In the genomic region with DNA sequence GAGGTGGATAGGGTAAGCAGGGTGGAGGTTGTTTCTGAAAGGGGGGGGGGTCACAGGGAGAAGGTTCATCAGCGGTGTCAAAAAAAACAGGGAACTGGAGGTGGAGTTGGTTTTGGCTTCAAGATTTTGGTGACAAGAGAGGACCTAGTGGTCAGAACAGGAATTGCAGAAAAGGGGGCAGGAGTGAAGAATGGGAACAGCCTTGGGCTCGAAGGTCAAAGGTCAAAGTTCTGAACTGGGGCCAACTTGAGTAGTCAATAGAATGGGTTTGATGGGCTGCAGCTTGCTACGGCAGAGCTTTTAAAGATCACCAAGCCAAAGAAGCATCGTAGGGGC, we compare ENCODE assay signal across 13 mouse cellular contexts. TPM values are rescaled to one million over a fixed set of nuclear protein-coding genes. Genes with fewer than 3 reads are reported as not detected.
DNase-seq lines count a peak whose midpoint lies in the region; ATAC-seq and TF ChIP-seq lines count a peak whose summit lies in the region.
"Had no signal": no experiment of that assay in that cellular context is flagged by ENCODE, and none has a peak within 500 bp of the region (broad histone marks: within the 10 kb centered on the region; RNA-seq: fewer than 3 reads in every experiment).

No protein-coding gene starts in this region.

- no peak for DNase-seq in heart, adult 2 months
- DNase-seq in heart, embryonic 10.5 days (ENCODE audit: low spot score): no peak
- peak; percentile 88 for DNase-seq in midbrain, embryonic 11.5 days (ENCODE audit: low spot score, missing footprints)
- peak; percentile 15 for DNase-seq in embryo, embryonic 9.5 days (ENCODE audit: extremely low spot score)
- DNase-seq in yolk sac, embryonic 10.5 days (ENCODE audit: low spot score): peak; percentile 6
- DNase-seq in cerebellum, postnatal 25 days: no peak
- no peak for DNase-seq in gastrocnemius, postnatal 10 days
- DNase-seq: left cerebral cortex, postnatal 4 days had no signal

- peak; percentile 41 for TF ChIP-seq CTCF in heart, adult 2 months (IDR thresholded peaks at IDR 0.05)

- H3K36me3 ChIP-seq in heart, adult 2 months (ENCODE audit: control insufficient read depth, insufficient read depth, low read length): no peaks in the 10 kb centered on the region
- H3K36me3 ChIP-seq in heart, embryonic 10.5 days: no peaks in the 10 kb centered on the region
- no peaks in the 10 kb centered on the region for H3K36me3 ChIP-seq in midbrain, embryonic 11.5 days (ENCODE audit: control insufficient read depth, insufficient read depth, low read length)
- H3K36me3 ChIP-seq in midbrain, embryonic 15.5 days (replicated peaks): no peaks in the 10 kb centered on the region
- H3K36me3 ChIP-seq: midbrain, embryonic 12.5 days had no signal

- H3K27me3 ChIP-seq in heart, adult 2 months (ENCODE audit: control insufficient read depth, insufficient read depth, low read length): no peaks in the 10 kb centered on the region
- H3K27me3 ChIP-seq in heart, embryonic 10.5 days (ENCODE audit: insufficient read depth, poor library complexity, severe bottlenecking): no peaks in the 10 kb centered on the region
- no peaks in the 10 kb centered on the region for H3K27me3 ChIP-seq in midbrain, embryonic 11.5 days (ENCODE audit: control insufficient read depth, insufficient read depth, low read length)
- H3K27me3 ChIP-seq in midbrain, embryonic 15.5 days (replicated peaks): no peaks in the 10 kb centered on the region
- H3K27me3 ChIP-seq: midbrain, embryonic 12.5 days had no signal

- no peak for ATAC-seq in midbrain, embryonic 11.5 days (ENCODE audit: low FRiP score)
- no peak for ATAC-seq in midbrain, embryonic 15.5 days (replicated peaks)

- no peak overlapping the region for H3K9ac ChIP-seq in heart, adult 2 months (ENCODE audit: low read depth, low read length)
- H3K9ac ChIP-seq in midbrain, embryonic 11.5 days (ENCODE audit: low read length): no peak overlapping the region
- no peak overlapping the region for H3K9ac ChIP-seq in midbrain, embryonic 15.5 days
- H3K9ac ChIP-seq: hindbrain, embryonic 14.5 days; midbrain, embryonic 12.5 days had no signal

- no peak overlapping the region for H3K4me3 ChIP-seq in heart, adult 2 months
- H3K4me3 ChIP-seq in heart, embryonic 10.5 days: no peak overlapping the region
- H3K4me3 ChIP-seq in midbrain, embryonic 11.5 days (ENCODE audit: low read depth, low read length): no peak overlapping the region
- H3K4me3 ChIP-seq in midbrain, embryonic 15.5 days: no peak overlapping the region
- H3K4me3 ChIP-seq: erythroblast, embryonic 14.5 days; midbrain, embryonic 12.5 days had no signal

- no peaks in the 10 kb centered on the region for H3K9me3 ChIP-seq in heart, embryonic 10.5 days
- no peaks in the 10 kb centered on the region for H3K9me3 ChIP-seq in midbrain, embryonic 11.5 days (ENCODE audit: control insufficient read depth, low read length)
- no peaks in the 10 kb centered on the region for H3K9me3 ChIP-seq in midbrain, embryonic 15.5 days
- H3K9me3 ChIP-seq: midbrain, embryonic 12.5 days had no signal

- no peak for TF ChIP-seq POLR2A in heart, adult 2 months (IDR thresholded peaks at IDR 0.05; ENCODE audit: insufficient read depth, low read depth, low read length)

- H3K27ac ChIP-seq in heart, adult 2 months: no peak overlapping the region
- no peak overlapping the region for H3K27ac ChIP-seq in heart, embryonic 10.5 days
- no peak overlapping the region for H3K27ac ChIP-seq in midbrain, embryonic 11.5 days (ENCODE audit: low read depth, low read length)
- H3K27ac ChIP-seq in midbrain, embryonic 15.5 days: no peak overlapping the region
- H3K27ac ChIP-seq: hindbrain, embryonic 14.5 days; midbrain, embryonic 12.5 days had no signal

- H3K4me2 ChIP-seq in midbrain, embryonic 11.5 days: no peak overlapping the region
- H3K4me2 ChIP-seq in midbrain, embryonic 15.5 days: no peak overlapping the region
- H3K4me2 ChIP-seq: hindbrain, embryonic 14.5 days; midbrain, embryonic 12.5 days had no signal

- no peaks in the 10 kb centered on the region for H3K79me2 ChIP-seq in heart, adult 2 months (replicated peaks; ENCODE audit: control insufficient read depth, insufficient read depth, low read length)

- WGBS in heart, adult 2 months: 87% methylated on average over 4 of the region's 4 CpGs
- WGBS in heart, embryonic 10.5 days: 85% methylated on average over 4 of the region's 4 CpGs
- WGBS in midbrain, embryonic 11.5 days: 85% methylated on average over 4 of the region's 4 CpGs
- WGBS in midbrain, embryonic 15.5 days: 81% methylated on average over 4 of the region's 4 CpGs

- TF ChIP-seq EP300 in heart, adult 2 months (IDR thresholded peaks at IDR 0.05; ENCODE audit: insufficient read depth, low read depth, low read length): no peak

- intact Hi-C loops in heart, adult 2 months (cut with DNase I): no loop called here

- H3K4me1 ChIP-seq in heart, adult 2 months (ENCODE audit: control insufficient read depth, insufficient read depth, low read length): no peaks in the 10 kb centered on the region
- peaks cover 16% of the 10 kb centered on the region for H3K4me1 ChIP-seq in heart, embryonic 10.5 days
- no peaks in the 10 kb centered on the region for H3K4me1 ChIP-seq in midbrain, embryonic 11.5 days (ENCODE audit: control insufficient read depth, insufficient read depth, low read length)
- H3K4me1 ChIP-seq in midbrain, embryonic 15.5 days: no peaks in the 10 kb centered on the region
- H3K4me1 ChIP-seq: midbrain, embryonic 12.5 days had no signal

RNA-seq across cellular contexts. Expression of a gene that starts 28.1 kb away (rescaled TPM):
- 1 to 10 TPM; 1.1 to 1.2 TPM for total RNA-seq in heart, adult 2 months (2021)
- 0.84 TPM in 1 of 2 replicates, not detected in the other for polyA plus RNA-seq in heart, adult 2 months (2012; rRNA removed)
- 1.1 and 1.3 TPM in 2 replicates for polyA plus RNA-seq in heart, embryonic 10.5 days (2016; fragmentation: Nextera tagmentation; extraction: Ambion mirVana)
- polyA plus RNA-seq in midbrain, embryonic 11.5 days (2014; fragmentation: Nextera tagmentation; extraction: Ambion mirVana): 2.0 and 2.3 TPM in 2 replicates
- polyA plus RNA-seq in midbrain, embryonic 15.5 days (2015; fragmentation: Nextera tagmentation; extraction: Ambion mirVana): 2.8 and 3.8 TPM in 2 replicates
- 1 to 10 TPM; 1.1 to 1.2 TPM for total RNA-seq in gastrocnemius, postnatal 10 days (2021)
- total RNA-seq: neutrophil, adult 5-6 weeks had no signal

RNA-seq across cellular contexts. Expression of a gene that starts 28.3 kb away (rescaled TPM):
- total RNA-seq in heart, adult 2 months (2021): 10 to 100 TPM; 83.0 to 90.3 TPM
- polyA plus RNA-seq in heart, adult 2 months (2012; rRNA removed): 10.2 and 14.3 TPM in 2 replicates
- polyA plus RNA-seq in heart, embryonic 10.5 days (2016; fragmentation: Nextera tagmentation; extraction: Ambion mirVana): 139 and 334 TPM in 2 replicates
- 282 and 289 TPM in 2 replicates for polyA plus RNA-seq in midbrain, embryonic 11.5 days (2014; fragmentation: Nextera tagmentation; extraction: Ambion mirVana)
- 156 and 180 TPM in 2 replicates for polyA plus RNA-seq in midbrain, embryonic 15.5 days (2015; fragmentation: Nextera tagmentation; extraction: Ambion mirVana)
- total RNA-seq in gastrocnemius, postnatal 10 days (2021): 100 to 1,000 TPM; 129 to 153 TPM

RNA-seq across cellular contexts. Expression of a gene that starts 32.5 kb away (rescaled TPM):
- total RNA-seq in heart, adult 2 months (2021): 10 to 100 TPM; 57.1 to 57.3 TPM
- polyA plus RNA-seq in heart, adult 2 months (2012; rRNA removed): 44.1 and 69.7 TPM in 2 replicates
- 116 and 157 TPM in 2 replicates for polyA plus RNA-seq in heart, embryonic 10.5 days (2016; fragmentation: Nextera tagmentation; extraction: Ambion mirVana)
- polyA plus RNA-seq in midbrain, embryonic 11.5 days (2014; fragmentation: Nextera tagmentation; extraction: Ambion mirVana): 289 and 297 TPM in 2 replicates
- polyA plus RNA-seq in midbrain, embryonic 15.5 days (2015; fragmentation: Nextera tagmentation; extraction: Ambion mirVana): 221 and 226 TPM in 2 replicates
- total RNA-seq in gastrocnemius, postnatal 10 days (2021): 100 to 1,000 TPM in 1 of 2 experiments, 10 to 100 TPM in 1; 92.8 to 105 TPM

RNA-seq across cellular contexts. Expression of a gene that starts 32.8 kb away (rescaled TPM):
- 1 to 10 TPM; 8.4 to 8.8 TPM for total RNA-seq in heart, adult 2 months (2021)
- polyA plus RNA-seq in heart, adult 2 months (2012; rRNA removed): 12.6 and 13.3 TPM in 2 replicates
- 34.1 and 46.5 TPM in 2 replicates for polyA plus RNA-seq in heart, embryonic 10.5 days (2016; fragmentation: Nextera tagmentation; extraction: Ambion mirVana)
- 43.2 and 44.5 TPM in 2 replicates for polyA plus RNA-seq in midbrain, embryonic 11.5 days (2014; fragmentation: Nextera tagmentation; extraction: Ambion mirVana)
- 51.7 and 56.2 TPM in 2 replicates for polyA plus RNA-seq in midbrain, embryonic 15.5 days (2015; fragmentation: Nextera tagmentation; extraction: Ambion mirVana)
- 10 to 100 TPM in 1 of 2 experiments, 1 to 10 TPM in 1; 9.0 to 10.5 TPM for total RNA-seq in gastrocnemius, postnatal 10 days (2021)

Comparison
In these comparisons a context has a peak if more than half of its experiments do, and no peak if none do; other contexts are left out.
1. DNase-seq: peak in midbrain, embryonic 11.5 days (single experiment), embryo, embryonic 9.5 days (single experiment) and yolk sac, embryonic 10.5 days (single experiment); none in heart, adult 2 months (0 of 2), heart, embryonic 10.5 days (single experiment), cerebellum, postnatal 25 days (0 of 2) and gastrocnemius, postnatal 10 days (single experiment).